Mouse (Mus musculus): ENCODE results near the gene Tap1. TPM values are rescaled to one million over a fixed set of nuclear protein-coding genes. Genes with fewer than 3 reads are reported as not detected.

The Tap1 gene
- total and polyA plus RNA-seq, 3 experiments = 102 to 184 (median 157) TPM

- dilution Hi-C loops (cut with MboI; ENCODE audit: extremely low pct_ligation_motif_present, extremely low pct_unique_long_range_greater_than_20kb, low sequenced_read_pairs) = no loop called here
- DNase-seq (ENCODE audit: extremely low read depth) = no peak
These were observed 10.2 kb upstream of the Tap1 start for GRCm38 (mm10) chr17:34177179-34177578.

GRCm38 (mm10) chr17:34179019-34179418, 8.3 kb upstream of the Tap1 start:
- peaks cover 13% of the 10 kb centered on the region for H3K79me2 ChIP-seq (replicated peaks; ENCODE audit: control insufficient read depth, extremely low read depth, insufficient read depth, poor library complexity, severe bottlenecking)
- H3K9ac ChIP-seq (ENCODE audit: insufficient read depth, low read depth) = peak overlapping the region; percentile 43
- peak overlapping the region in 1 of 3 experiments; percentile 4 for H3K4me3 ChIP-seq (replicated peaks in 1 of 3; ENCODE audit: low read depth in 2 of 3, low read length in 2 of 3, poor library complexity in 1 of 3)
- H3K36me3 ChIP-seq (replicated peaks in 1 of 2; ENCODE audit: control insufficient read depth in 1 of 2, insufficient read depth in 1 of 2, low read length in 1 of 2) = peaks cover 20 to 31% of the 10 kb centered on the region in 2 experiments
- H3K9me3 ChIP-seq (replicated peaks; ENCODE audit: low read length) = peaks cover 4% of the 10 kb centered on the region
- peak overlapping the region; percentile 97 for H3K27ac ChIP-seq (ENCODE audit: insufficient read depth, low read depth)
- peak overlapping the region; percentile 51; the same call in 1 of the 2 replicates for H3K4me2 ChIP-seq (ENCODE audit: insufficient read depth, low read depth, poor library complexity, severe bottlenecking)
- no peaks in the 10 kb centered on the region for H3K27me3 ChIP-seq (replicated peaks)
- in situ Hi-C loops (cut with MboI; ENCODE audit: low pct_ligation_motif_present, low pct_unique_long_range_greater_than_20kb, low sequenced_read_pairs) = loop anchor here (5.0 kb wide), 1 partner anchor 33 kb away; no protein-coding TSS in a partner anchor
- dilution Hi-C loops (cut with MboI; ENCODE audit: extremely low pct_ligation_motif_present, extremely low pct_unique_long_range_greater_than_20kb, low sequenced_read_pairs) = no loop called here
- TF ChIP-seq ETS1 (conservative IDR thresholded peaks at IDR 0.05; ENCODE audit: low read depth, low read length) (0 out of 2 replicates have a peak, but pooled peaks have one; percentile 12), UBTF (IDR thresholded peaks at IDR 0.05; ENCODE audit: low read depth, low read length) (no peak), EP300 (IDR thresholded peaks at IDR 0.05; ENCODE audit: low read length) (no peak), TBP (conservative IDR thresholded peaks at IDR 0.05; ENCODE audit: low read depth, low read length) (0 out of 2 replicates have a peak, but pooled peaks have one; percentile 51), POLR2A (IDR thresholded peaks at IDR 0.05; ENCODE audit: low read depth, low read length) (peak; percentile 52; the same call in 1 of the 2 replicates)
- DNase-seq (ENCODE audit: extremely low read depth) = no peak
- H3K4me1 ChIP-seq (ENCODE audit: control insufficient read depth in 1 of 2, insufficient read depth in 2 of 2) = peaks cover 17 to 54% of the 10 kb centered on the region in 2 experiments

More at GRCm38 (mm10) chr17:34177179-34177578, 10.2 kb upstream of the Tap1 start:
- Histone ChIP-seq H3K79me2 (replicated peaks; ENCODE audit: control insufficient read depth, extremely low read depth, insufficient read depth, poor library complexity, severe bottlenecking) (no peaks in the 10 kb centered on the region), H3K36me3 (replicated peaks in 1 of 2; ENCODE audit: control insufficient read depth in 1 of 2, insufficient read depth in 1 of 2, low read length in 1 of 2) (peaks cover 6 to 13% of the 10 kb centered on the region in 2 experiments), H3K27me3 (replicated peaks) (no peaks in the 10 kb centered on the region), H3K4me2 (ENCODE audit: insufficient read depth, low read depth, poor library complexity, severe bottlenecking) (no peak overlapping the region), H3K27ac (ENCODE audit: insufficient read depth, low read depth) (no peak overlapping the region), H3K9ac (ENCODE audit: insufficient read depth, low read depth) (no peak overlapping the region), H3K4me3 (replicated peaks in 1 of 3; ENCODE audit: low read depth in 2 of 3, low read length in 2 of 3, poor library complexity in 1 of 3) (no peak overlapping the region), H3K4me1 (ENCODE audit: control insufficient read depth in 1 of 2, insufficient read depth in 2 of 2) (peaks cover 10 to 50% of the 10 kb centered on the region in 2 experiments), H3K9me3 (replicated peaks; ENCODE audit: low read length) (peaks cover 10% of the 10 kb centered on the region)
- in situ Hi-C loops (cut with MboI; ENCODE audit: low pct_ligation_motif_present, low pct_unique_long_range_greater_than_20kb, low sequenced_read_pairs) = loop anchor here (5.0 kb wide), 1 partner anchor 35 kb away; no protein-coding TSS in a partner anchor
- TF ChIP-seq GABPA (IDR thresholded peaks at IDR 0.05; ENCODE audit: insufficient replicate concordance, low read depth, low read length) (no peak), HCFC1 (IDR thresholded peaks at IDR 0.05; ENCODE audit: low read depth, low read length) (no peak), ZNF384 (IDR thresholded peaks at IDR 0.05; ENCODE audit: low read depth, low read length) (no peak), ZMIZ1 (IDR thresholded peaks at IDR 0.05; ENCODE audit: low read depth, low read length) (no peak), CHD1 (IDR thresholded peaks at IDR 0.05; ENCODE audit: low read depth, low read length) (no peak), ZC3H11A (IDR thresholded peaks at IDR 0.05; ENCODE audit: low read depth, low read length) (no peak), JUND (conservative IDR thresholded peaks at IDR 0.05; ENCODE audit: low read depth, low read length) (no peak)

All from CH12.LX (cell line).